Mouse (Mus musculus): ENCODE results near the gene Rap2a.

DNA sequence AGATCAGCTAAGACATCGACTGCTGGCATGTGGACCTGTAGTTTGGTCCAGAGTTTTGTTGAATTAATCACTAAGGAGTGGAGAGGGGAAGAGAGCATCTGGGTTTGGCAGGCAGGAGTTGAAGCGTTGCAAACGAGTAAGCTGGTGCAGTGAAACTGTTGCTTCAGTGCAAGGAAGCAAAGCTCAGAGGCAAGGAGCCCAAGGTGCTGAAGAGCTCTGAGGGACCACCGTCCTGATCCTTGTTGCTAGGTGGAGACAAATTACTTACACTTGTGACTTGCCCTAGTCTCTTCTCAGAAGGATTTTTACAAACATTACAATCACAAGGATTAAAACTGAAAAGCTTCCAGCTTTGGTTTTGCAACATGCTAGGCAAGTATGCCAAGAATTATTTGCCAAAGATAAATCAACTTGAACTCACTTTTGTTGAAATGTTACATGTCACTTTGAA is 36.6 kb downstream of the Rap2a start:
- TF ChIP-seq GATA1 (IDR thresholded peaks at IDR 0.05; ENCODE audit: borderline replicate concordance, low read length) (no peak), TAL1 (conservative IDR thresholded peaks at IDR 0.05; ENCODE audit: low read depth, low read length) (no peak)

All from G1E (cell line).